Comparison of ENCODE assay signal across 7 mouse cellular contexts in the genomic region with DNA sequence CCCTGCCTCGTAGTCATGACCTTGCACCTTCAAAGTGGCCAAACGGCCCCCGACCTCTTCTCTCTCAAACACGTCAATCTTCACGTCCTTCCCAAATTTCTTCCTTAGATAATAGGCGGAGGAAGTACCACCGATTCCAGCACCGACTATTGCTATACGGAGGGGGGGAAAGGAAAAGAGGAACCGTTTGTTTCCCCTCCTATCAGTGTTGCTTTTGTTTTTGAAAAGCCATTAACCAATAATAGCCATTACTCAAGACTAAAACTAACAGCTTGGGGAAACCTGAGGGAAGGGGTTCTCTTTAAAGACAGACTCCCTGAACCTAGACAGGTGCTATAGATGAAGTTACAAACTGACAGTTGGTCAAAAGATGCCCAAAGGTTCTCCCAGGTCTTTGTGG. TPM values are rescaled to one million over a fixed set of nuclear protein-coding genes. Genes with fewer than 3 reads are reported as not detected.
A peak's percentile ranks its signal among the peaks of the same experiment; 100 is the strongest.
DNase-seq lines count a peak whose midpoint lies in the region; ATAC-seq and TF ChIP-seq lines count a peak whose summit lies in the region.

No protein-coding gene starts in this region.

- peaks cover 5% of the 10 kb centered on the region for H3K4me1 ChIP-seq in testis, adult 2 months (ENCODE audit: control insufficient read depth, insufficient read depth, low read length)
- H3K4me1 ChIP-seq in forebrain, embryonic 14.5 days (ENCODE audit: control insufficient read depth, insufficient read depth, low read length): peaks cover 17% of the 10 kb centered on the region
- H3K4me1 ChIP-seq in liver, embryonic 14.5 days (replicated peaks; ENCODE audit: control insufficient read depth in 2 of 2, insufficient read depth in 2 of 2, low read length in 1 of 2): peaks cover 11 to 20% of the 10 kb centered on the region in 2 experiments; a peak in 3 of 4 replicates

- no peaks in the 10 kb centered on the region for H3K9me3 ChIP-seq in forebrain, embryonic 14.5 days (replicated peaks; ENCODE audit: control insufficient read depth, low read length)
- no peaks in the 10 kb centered on the region for H3K9me3 ChIP-seq in liver, embryonic 14.5 days (ENCODE audit: control insufficient read depth, low read length)

- 21% methylated on average over 10 of the region's 10 CpGs for WGBS in forebrain, embryonic 14.5 days
- WGBS in liver, embryonic 14.5 days (ENCODE audit: insufficient replicate concordance): 6% methylated on average over 10 of the region's 10 CpGs

- no peak for TF ChIP-seq POLR2A in testis, adult 2 months (IDR thresholded peaks at IDR 0.05; ENCODE audit: control insufficient read depth, low read depth, low read length)

- peak overlapping the region; percentile 96 for H3K9ac ChIP-seq in forebrain, embryonic 14.5 days (ENCODE audit: low read length)
- peak overlapping the region; percentile 69 for H3K9ac ChIP-seq in liver, embryonic 14.5 days (replicated peaks)

- no peak for TF ChIP-seq EP300 in liver, embryonic 14.5 days (IDR thresholded peaks at IDR 0.05; ENCODE audit: low read depth)

- no peak overlapping the region for H3K27ac ChIP-seq in testis, adult 2 months (ENCODE audit: control insufficient read depth, insufficient read depth, low read depth, low read length)
- H3K27ac ChIP-seq in forebrain, embryonic 14.5 days (ENCODE audit: low read depth, low read length): peak overlapping the region; percentile 91
- no peak overlapping the region for H3K27ac ChIP-seq in liver, embryonic 14.5 days

- H3K36me3 ChIP-seq in testis, adult 2 months (ENCODE audit: control insufficient read depth, insufficient read depth, low read length): no peaks in the 10 kb centered on the region
- H3K36me3 ChIP-seq in forebrain, embryonic 14.5 days (ENCODE audit: control insufficient read depth, insufficient read depth, low read length): peaks cover 29% of the 10 kb centered on the region
- peaks cover 8% of the 10 kb centered on the region for H3K36me3 ChIP-seq in liver, embryonic 14.5 days (replicated peaks; ENCODE audit: control insufficient read depth, insufficient read depth, low read depth)

- DNase-seq in testis, postnatal 10 days (ENCODE audit: low spot score): no peak
- DNase-seq in forebrain, embryonic 14.5 days (ENCODE audit: low spot score): no peak
- no peak for DNase-seq in liver, embryonic 14.5 days (ENCODE audit: low read depth in 3 of 3, low spot score in 3 of 3)
- DNase-seq in frontal cortex, postnatal 14 days (ENCODE audit: low spot score in 2 of 2): no peak
- no peak for DNase-seq in embryo, embryonic 10 days (ENCODE audit: low spot score)
- DNase-seq in kidney, postnatal 25 days: no peak

- H3K4me3 ChIP-seq in testis, adult 2 months (ENCODE audit: control insufficient read depth, low read depth, low read length): peak overlapping the region; percentile 88; the same call in 1 of the 2 replicates
- H3K4me3 ChIP-seq in forebrain, embryonic 14.5 days (ENCODE audit: low read depth, low read length): peak overlapping the region; percentile 87
- H3K4me3 ChIP-seq in liver, embryonic 14.5 days (ENCODE audit: insufficient read depth in 1 of 2, low read depth in 2 of 2, low read length in 2 of 2): peak overlapping the region; percentile 67 to 86

- H3K4me2 ChIP-seq in forebrain, embryonic 14.5 days (ENCODE audit: low read length): peak overlapping the region; percentile 69
- peak overlapping the region; percentile 68 for H3K4me2 ChIP-seq in liver, embryonic 14.5 days (ENCODE audit: low read depth)

- no peaks in the 10 kb centered on the region for H3K27me3 ChIP-seq in testis, adult 2 months (ENCODE audit: control insufficient read depth, insufficient read depth, low read length)
- no peaks in the 10 kb centered on the region for H3K27me3 ChIP-seq in forebrain, embryonic 14.5 days (replicated peaks; ENCODE audit: control insufficient read depth, insufficient read depth, low read length)
- H3K27me3 ChIP-seq in liver, embryonic 14.5 days (ENCODE audit: control insufficient read depth, insufficient read depth, low read length): no peaks in the 10 kb centered on the region; the same call in 1 of the 2 replicates

- TF ChIP-seq CTCF in testis, adult 2 months (IDR thresholded peaks at IDR 0.05; ENCODE audit: control insufficient read depth, insufficient read depth, insufficient replicate concordance, low read depth, low read length): no peak
- no peak for TF ChIP-seq CTCF in liver, embryonic 14.5 days (IDR thresholded peaks at IDR 0.05; ENCODE audit: low read depth)

- ATAC-seq in forebrain, embryonic 14.5 days: no peak
- ATAC-seq in liver, embryonic 14.5 days (ENCODE audit: insufficient read depth): no peak

RNA-seq across cellular contexts. Expression of gene Pcyox1, which starts 1.0 kb away (rescaled TPM):
- polyA plus RNA-seq in testis, adult 2 months (2012; rRNA removed): 4.8 and 5.0 TPM in 2 replicates
- 81.3 and 90.2 TPM in 2 replicates for polyA plus RNA-seq in forebrain, embryonic 14.5 days (2014; fragmentation: Nextera tagmentation; extraction: Ambion mirVana)
- 17.7 and 22.0 TPM in 2 replicates for polyA plus RNA-seq in liver, embryonic 14.5 days (2012; rRNA removed)
- polyA plus RNA-seq in liver, embryonic 14.5 days (2014; fragmentation: Nextera tagmentation; extraction: Ambion mirVana): 37.7 and 39.4 TPM in 2 replicates

RNA-seq across cellular contexts. Expression of gene Tia1, which starts 8.1 kb away (rescaled TPM):
- 9.0 and 9.7 TPM in 2 replicates for polyA plus RNA-seq in testis, adult 2 months (2012; rRNA removed)
- polyA plus RNA-seq in forebrain, embryonic 14.5 days (2014; fragmentation: Nextera tagmentation; extraction: Ambion mirVana): 299 and 325 TPM in 2 replicates
- polyA plus RNA-seq in liver, embryonic 14.5 days (2012; rRNA removed): 13.5 and 14.7 TPM in 2 replicates
- 16.0 and 16.9 TPM in 2 replicates for polyA plus RNA-seq in liver, embryonic 14.5 days (2014; fragmentation: Nextera tagmentation; extraction: Ambion mirVana)

RNA-seq across cellular contexts. Expression of gene Snrpg, which starts 24.9 kb away (rescaled TPM):
- 68.3 and 87.3 TPM in 2 replicates for polyA plus RNA-seq in testis, adult 2 months (2012; rRNA removed)
- polyA plus RNA-seq in forebrain, embryonic 14.5 days (2014; fragmentation: Nextera tagmentation; extraction: Ambion mirVana): 554 and 764 TPM in 2 replicates
- polyA plus RNA-seq in liver, embryonic 14.5 days (2012; rRNA removed): 91.4 and 135 TPM in 2 replicates
- 440 and 462 TPM in 2 replicates for polyA plus RNA-seq in liver, embryonic 14.5 days (2014; fragmentation: Nextera tagmentation; extraction: Ambion mirVana)

RNA-seq across cellular contexts. Expression of gene Gm44790, which starts 30.5 kb away (rescaled TPM):
- polyA plus RNA-seq in testis, adult 2 months (2012; rRNA removed): 2.8 and 3.1 TPM in 2 replicates
- 1.9 TPM in 1 of 2 replicates, not detected in the other for polyA plus RNA-seq in forebrain, embryonic 14.5 days (2014; fragmentation: Nextera tagmentation; extraction: Ambion mirVana)
- polyA plus RNA-seq in liver, embryonic 14.5 days (2012; rRNA removed): 0.11 TPM in 1 of 2 replicates, not detected in the other
- not detected in 2 replicates for polyA plus RNA-seq in liver, embryonic 14.5 days (2014; fragmentation: Nextera tagmentation; extraction: Ambion mirVana)

RNA-seq across cellular contexts. Expression of gene Fam136a, which starts 30.5 kb away (rescaled TPM):
- polyA plus RNA-seq in testis, adult 2 months (2012; rRNA removed): 13.4 and 16.4 TPM in 2 replicates
- 129 and 130 TPM in 2 replicates for polyA plus RNA-seq in forebrain, embryonic 14.5 days (2014; fragmentation: Nextera tagmentation; extraction: Ambion mirVana)
- 15.5 and 27.6 TPM in 2 replicates for polyA plus RNA-seq in liver, embryonic 14.5 days (2012; rRNA removed)
- 62.8 and 64.8 TPM in 2 replicates for polyA plus RNA-seq in liver, embryonic 14.5 days (2014; fragmentation: Nextera tagmentation; extraction: Ambion mirVana)

Comparison
In these comparisons a context has a peak if more than half of its experiments do, and no peak if none do; other contexts are left out.
1. RNA of gene Tia1, which starts 8.1 kb away (polyA plus RNA-seq): 299 to 325 TPM in forebrain, embryonic 14.5 days; 13.5 to 16.9 TPM in liver, embryonic 14.5 days and 9.0 to 9.7 TPM in testis, adult 2 months; every median in the first group is over 10 times any median in the second.
2. Peak in every context shown above with its lines, with median percentiles within 50 percentile points of each other: H3K4me3 ChIP-seq.